Mouse (Mus musculus) frontal cortex, postnatal 10 days (tissue): ENCODE results near the gene Usp42.

Source experiments
- DNase-seq, 2 experiments: peaks; one replicate each; pipeline ENCODE4 v3.0.0; 2022; ENCODE audit warnings: low spot score in 2 of 2, mixed read lengths in 1 of 2

Usp42 gene

DNA sequence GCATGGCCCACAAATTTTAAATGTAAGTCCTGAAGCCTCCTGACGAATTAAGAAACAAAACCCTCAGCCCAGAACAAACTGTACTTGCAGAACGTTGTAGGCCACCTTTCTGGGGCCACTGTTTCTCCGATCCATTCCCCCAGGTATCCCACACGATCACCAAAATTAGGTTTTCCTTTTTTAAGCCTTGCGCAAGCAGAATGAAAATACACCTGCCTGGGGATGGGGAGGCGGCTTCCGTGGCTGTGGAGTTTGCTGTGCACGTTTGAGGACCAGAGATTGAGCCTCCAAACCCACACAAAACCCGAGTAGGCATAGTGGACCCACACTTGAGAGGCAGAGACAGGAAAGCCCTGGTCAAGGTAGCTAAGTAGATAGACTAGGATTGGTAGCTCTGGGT is 41.7 kb downstream of the Usp42 start:
- DNase-seq = no peak

DNA sequence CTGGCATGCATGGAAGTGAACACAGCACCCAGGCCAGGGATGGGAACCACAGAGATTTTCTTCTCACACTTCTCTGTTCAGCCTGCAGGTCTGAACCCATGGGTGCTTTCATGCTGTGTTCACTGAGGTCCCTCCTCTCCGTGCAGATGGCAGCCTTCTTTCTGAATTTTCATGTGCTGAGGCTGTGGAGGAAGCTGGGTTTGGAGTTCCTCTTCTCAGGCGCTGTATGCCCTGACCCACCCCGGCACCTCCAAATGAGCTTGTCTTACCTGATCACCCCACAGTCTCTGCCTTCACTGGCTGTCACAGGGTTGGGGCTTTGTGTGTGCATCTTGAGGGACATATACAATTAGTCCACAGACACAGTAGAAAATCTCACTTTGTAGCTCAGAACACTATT is 44.5 kb downstream of the Usp42 start:
- no peak for DNase-seq

- DNase-seq = no peak
Measured at GRCm38 (mm10) chr5:143686456-143686855, 45.6 kb downstream of the Usp42 start.

GRCm38 (mm10) chr5:143684911-143685390 is 47.1 kb downstream of the Usp42 start:
- DNase-seq = no peak

DNA sequence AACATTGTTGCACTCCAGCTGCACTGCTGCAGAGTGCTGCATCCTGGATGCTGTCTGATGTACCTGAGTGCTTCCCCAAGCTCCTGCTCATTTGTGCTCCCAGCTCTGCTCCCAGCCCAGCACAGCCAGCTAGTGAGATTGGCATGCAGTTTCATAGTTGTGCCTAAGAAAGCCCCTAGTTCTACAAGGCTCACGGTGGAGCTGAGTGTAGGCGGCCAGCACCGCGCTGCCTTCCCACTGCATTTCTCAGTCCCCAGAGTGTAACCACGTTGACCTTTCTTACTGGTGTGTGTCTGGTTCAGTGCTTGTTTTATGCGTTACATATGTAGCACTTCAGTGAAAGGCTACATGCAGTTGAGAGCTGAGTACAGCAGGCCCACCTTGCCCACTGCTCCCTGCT is 48.4 kb downstream of the Usp42 start:
- DNase-seq = no peak

GRCm38 (mm10) chr5:143679654-143680053 is 52.4 kb downstream of the Usp42 start:
- DNase-seq = no peak

DNA sequence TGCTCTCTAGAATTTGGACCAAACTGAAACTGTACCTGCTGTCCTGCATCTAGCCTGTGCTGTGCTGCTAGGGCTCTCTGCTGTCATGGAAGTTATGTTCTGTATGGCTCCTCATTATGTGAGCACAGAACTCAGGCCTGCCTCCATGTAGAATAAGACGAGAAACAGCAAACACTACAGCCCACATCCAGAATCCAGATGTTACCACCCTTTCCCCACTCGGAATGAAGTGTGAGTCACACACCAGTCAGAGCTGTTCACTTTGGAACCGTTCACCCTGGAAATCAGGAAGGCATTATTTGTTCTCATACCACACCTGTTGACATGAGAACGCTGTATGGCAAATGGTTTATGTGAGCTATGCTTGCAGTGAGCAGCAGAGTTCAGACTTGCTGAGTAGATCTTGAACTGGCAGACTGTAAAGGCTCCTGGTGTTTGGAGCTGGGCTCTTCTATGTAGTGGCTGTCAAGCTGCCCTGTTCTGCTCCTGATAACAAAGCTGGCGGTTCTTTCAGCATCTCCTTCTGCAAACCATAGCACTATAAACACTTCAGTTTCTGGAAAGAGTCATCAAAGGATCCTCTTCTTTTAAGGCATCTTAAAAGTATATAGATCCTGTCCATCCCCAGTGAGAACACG is 53.3 kb downstream of the Usp42 start:
- no peak for DNase-seq

- no peak for DNase-seq
Measured at GRCm38 (mm10) chr5:143677363-143677762, 54.7 kb downstream of the Usp42 start.

- DNase-seq = no peak
Measured at GRCm38 (mm10) chr5:143676218-143676985, 55.7 kb downstream of the Usp42 start.

DNA sequence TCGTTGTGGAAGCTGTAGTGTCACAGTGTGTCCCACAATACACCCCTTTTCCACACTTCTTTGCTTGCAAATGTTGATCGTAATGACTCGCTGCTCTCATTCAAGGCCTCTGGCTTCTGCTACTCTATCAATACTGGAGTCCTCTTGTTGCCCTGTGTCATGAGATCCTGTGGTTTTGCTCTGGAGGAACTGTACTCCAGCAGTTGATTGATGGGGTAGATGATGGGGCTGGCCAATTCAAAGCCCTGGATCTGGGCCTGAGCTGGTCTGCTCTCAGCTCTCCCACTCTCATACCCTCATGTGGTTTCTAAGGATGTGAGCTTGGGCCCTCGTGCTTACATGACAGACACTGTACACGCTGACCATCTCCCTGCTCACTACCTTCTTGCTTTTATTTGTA is 57.5 kb downstream of the Usp42 start:
- DNase-seq = no peak

GRCm38 (mm10) chr5:143670740-143671415 is 61.2 kb downstream of the Usp42 start:
- no peak for DNase-seq

DNA sequence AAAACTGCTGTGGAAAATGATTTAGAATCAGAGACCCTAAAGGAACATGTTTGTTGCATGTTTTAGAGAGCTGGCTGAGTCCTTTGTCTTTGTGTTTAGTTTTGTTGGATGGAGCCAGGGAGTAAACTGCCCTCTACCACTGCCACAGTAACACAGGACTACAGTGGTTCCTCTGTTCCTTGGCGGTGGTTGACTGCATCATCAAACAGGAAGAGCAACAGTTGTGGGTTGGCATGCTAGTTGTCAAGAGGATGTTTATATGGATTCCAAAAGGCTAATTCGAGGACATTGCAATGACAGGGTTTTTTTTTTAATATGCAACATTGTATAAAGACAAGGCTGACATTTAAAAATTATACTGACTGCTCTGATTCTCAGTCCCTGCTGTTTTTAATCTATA is 62.2 kb downstream of the Usp42 start:
- DNase-seq = no peak

GRCm38 (mm10) chr5:143669393-143669792 is 62.7 kb downstream of the Usp42 start:
- DNase-seq = no peak

GRCm38 (mm10) chr5:143668884-143669283 is 63.2 kb downstream of the Usp42 start:
- no peak for DNase-seq

GRCm38 (mm10) chr5:143666015-143666414 is 66.1 kb downstream of the Usp42 start:
- DNase-seq = no peak

GRCm38 (mm10) chr5:143665561-143665960 is 66.5 kb downstream of the Usp42 start:
- DNase-seq = no peak

GRCm38 (mm10) chr5:143663074-143663687 is 68.9 kb downstream of the Usp42 start:
- DNase-seq = no peak
